Mouse (Mus musculus): ENCODE measurements around the gene Tpgs1. TPM values are rescaled to one million over a fixed set of nuclear protein-coding genes. Genes with fewer than 3 reads are reported as not detected.

Tpgs1 gene
- total and polyA plus RNA-seq, 3 experiments = 42.0 to 58.9 (median 42.8) TPM

- no peaks in the 10 kb centered on the region for H3K4me1 ChIP-seq (ENCODE audit: control insufficient read depth in 1 of 2, insufficient read depth in 2 of 2)
These were observed 45.2 kb upstream of the Tpgs1 start for GRCm38 (mm10) chr10:79623950-79624349.

GRCm38 (mm10) chr10:79625398-79625797 is 43.8 kb upstream of the Tpgs1 start:
- Histone ChIP-seq H3K9ac (ENCODE audit: insufficient read depth, low read depth) (no peak overlapping the region), H3K4me3 (replicated peaks in 1 of 3; ENCODE audit: low read depth in 2 of 3, low read length in 2 of 3, poor library complexity in 1 of 3) (no peak overlapping the region), H3K4me2 (ENCODE audit: insufficient read depth, low read depth, poor library complexity, severe bottlenecking) (no peak overlapping the region), H3K79me2 (replicated peaks; ENCODE audit: control insufficient read depth, extremely low read depth, insufficient read depth, poor library complexity, severe bottlenecking) (no peaks in the 10 kb centered on the region), H3K27me3 (replicated peaks) (peaks cover 96% of the 10 kb centered on the region), H3K36me3 (replicated peaks in 1 of 2; ENCODE audit: control insufficient read depth in 1 of 2, insufficient read depth in 1 of 2, low read length in 1 of 2) (no peaks in the 10 kb centered on the region), H3K27ac (ENCODE audit: insufficient read depth, low read depth) (no peak overlapping the region), H3K4me1 (ENCODE audit: control insufficient read depth in 1 of 2, insufficient read depth in 2 of 2) (no peaks in the 10 kb centered on the region), H3K9me3 (replicated peaks; ENCODE audit: low read length) (peaks cover 4% of the 10 kb centered on the region)
- TF ChIP-seq SIN3A (IDR thresholded peaks at IDR 0.05; ENCODE audit: low read length) = no peak
- in situ Hi-C loops (cut with MboI; ENCODE audit: low pct_ligation_motif_present, low pct_unique_long_range_greater_than_20kb, low sequenced_read_pairs) (no loop called here), dilution Hi-C loops (cut with MboI; ENCODE audit: extremely low pct_ligation_motif_present, extremely low pct_unique_long_range_greater_than_20kb, low sequenced_read_pairs) (no loop called here)
- DNase-seq (ENCODE audit: extremely low read depth) = no peak

More at GRCm38 (mm10) chr10:79623950-79624349, 45.2 kb upstream of the Tpgs1 start:
- no peak for DNase-seq (ENCODE audit: extremely low read depth)
- H3K27me3 ChIP-seq (replicated peaks) = peaks cover 96% of the 10 kb centered on the region
- no peak overlapping the region for H3K9ac ChIP-seq (ENCODE audit: insufficient read depth, low read depth)
- no peak overlapping the region for H3K27ac ChIP-seq (ENCODE audit: insufficient read depth, low read depth)
- no peaks in the 10 kb centered on the region for H3K9me3 ChIP-seq (replicated peaks; ENCODE audit: low read length)
- H3K4me3 ChIP-seq (replicated peaks in 1 of 3; ENCODE audit: low read depth in 2 of 3, low read length in 2 of 3, poor library complexity in 1 of 3) = no peak overlapping the region
- no peaks in the 10 kb centered on the region for H3K79me2 ChIP-seq (replicated peaks; ENCODE audit: control insufficient read depth, extremely low read depth, insufficient read depth, poor library complexity, severe bottlenecking)
- dilution Hi-C loops (cut with MboI; ENCODE audit: extremely low pct_ligation_motif_present, extremely low pct_unique_long_range_greater_than_20kb, low sequenced_read_pairs) (no loop called here), in situ Hi-C loops (cut with MboI; ENCODE audit: low pct_ligation_motif_present, low pct_unique_long_range_greater_than_20kb, low sequenced_read_pairs) (no loop called here)
- no peaks in the 10 kb centered on the region for H3K36me3 ChIP-seq (replicated peaks in 1 of 2; ENCODE audit: control insufficient read depth in 1 of 2, insufficient read depth in 1 of 2, low read length in 1 of 2)
- TF ChIP-seq SIN3A (IDR thresholded peaks at IDR 0.05; ENCODE audit: low read length) (no peak), MAFK (IDR thresholded peaks at IDR 0.05; ENCODE audit: insufficient replicate concordance, low read length) (no peak), CHD1 (IDR thresholded peaks at IDR 0.05; ENCODE audit: low read depth, low read length) (no peak), MAX (IDR thresholded peaks at IDR 0.05; ENCODE audit: low read length) (no peak), TCF12 (IDR thresholded peaks at IDR 0.05; ENCODE audit: low read depth, low read length) (no peak)
- no peak overlapping the region for H3K4me2 ChIP-seq (ENCODE audit: insufficient read depth, low read depth, poor library complexity, severe bottlenecking)

GRCm38 (mm10) chr10:79626156-79626555 is 43.0 kb upstream of the Tpgs1 start:
- Histone ChIP-seq H3K9me3 (replicated peaks; ENCODE audit: low read length) (peaks cover 5% of the 10 kb centered on the region), H3K9ac (ENCODE audit: insufficient read depth, low read depth) (no peak overlapping the region), H3K4me1 (ENCODE audit: control insufficient read depth in 1 of 2, insufficient read depth in 2 of 2) (no peaks in the 10 kb centered on the region), H3K27me3 (replicated peaks) (peaks cover 95% of the 10 kb centered on the region), H3K36me3 (replicated peaks in 1 of 2; ENCODE audit: control insufficient read depth in 1 of 2, insufficient read depth in 1 of 2, low read length in 1 of 2) (no peaks in the 10 kb centered on the region), H3K27ac (ENCODE audit: insufficient read depth, low read depth) (no peak overlapping the region), H3K79me2 (replicated peaks; ENCODE audit: control insufficient read depth, extremely low read depth, insufficient read depth, poor library complexity, severe bottlenecking) (no peaks in the 10 kb centered on the region), H3K4me3 (replicated peaks in 1 of 3; ENCODE audit: low read depth in 2 of 3, low read length in 2 of 3, poor library complexity in 1 of 3) (no peak overlapping the region), H3K4me2 (ENCODE audit: insufficient read depth, low read depth, poor library complexity, severe bottlenecking) (no peak overlapping the region)
- in situ Hi-C loops (cut with MboI; ENCODE audit: low pct_ligation_motif_present, low pct_unique_long_range_greater_than_20kb, low sequenced_read_pairs) (no loop called here), dilution Hi-C loops (cut with MboI; ENCODE audit: extremely low pct_ligation_motif_present, extremely low pct_unique_long_range_greater_than_20kb, low sequenced_read_pairs) (no loop called here)
- DNase-seq (ENCODE audit: extremely low read depth) = no peak
- TF ChIP-seq ZMIZ1 (IDR thresholded peaks at IDR 0.05; ENCODE audit: low read depth, low read length) = no peak
- no peak for TF ChIP-seq NELFE (IDR thresholded peaks at IDR 0.05; ENCODE audit: low read depth, low read length)
- no peak for TF ChIP-seq MAX (IDR thresholded peaks at IDR 0.05; ENCODE audit: low read length)
- TF ChIP-seq NRF1 (IDR thresholded peaks at IDR 0.05; ENCODE audit: low read depth, low read length) = no peak
- TF ChIP-seq TBP (conservative IDR thresholded peaks at IDR 0.05; ENCODE audit: low read depth, low read length) = no peak
- TF ChIP-seq TCF12 (IDR thresholded peaks at IDR 0.05; ENCODE audit: low read depth, low read length) = no peak
